Mouse (Mus musculus): ENCODE results near the gene Ip6k1.
A peak's percentile ranks its signal among the peaks of the same experiment; 100 is the strongest.

Ip6k1 gene

DNA sequence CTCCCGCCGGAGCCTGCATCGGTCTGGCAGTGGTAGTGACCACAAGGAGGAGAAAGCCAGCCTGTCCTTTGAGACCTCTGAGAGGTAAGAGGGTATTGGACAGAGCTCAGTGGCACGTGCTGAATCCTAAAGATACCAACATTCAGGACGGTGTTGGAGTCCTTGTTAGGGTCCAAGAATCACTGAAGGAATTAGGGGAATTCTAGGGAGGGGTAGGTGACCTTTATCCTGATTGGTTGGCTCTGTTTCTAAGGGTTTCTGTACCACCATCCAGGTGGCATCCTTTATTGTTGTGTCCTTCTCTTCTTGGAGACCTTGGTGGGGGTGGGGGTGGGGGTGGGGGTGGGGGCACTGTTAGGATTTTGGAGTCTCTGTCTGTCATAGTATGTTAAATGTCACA lies 29.8 kb downstream of the Ip6k1 start:
- no peak for DNase-seq (ENCODE audit: low spot score)

DNA sequence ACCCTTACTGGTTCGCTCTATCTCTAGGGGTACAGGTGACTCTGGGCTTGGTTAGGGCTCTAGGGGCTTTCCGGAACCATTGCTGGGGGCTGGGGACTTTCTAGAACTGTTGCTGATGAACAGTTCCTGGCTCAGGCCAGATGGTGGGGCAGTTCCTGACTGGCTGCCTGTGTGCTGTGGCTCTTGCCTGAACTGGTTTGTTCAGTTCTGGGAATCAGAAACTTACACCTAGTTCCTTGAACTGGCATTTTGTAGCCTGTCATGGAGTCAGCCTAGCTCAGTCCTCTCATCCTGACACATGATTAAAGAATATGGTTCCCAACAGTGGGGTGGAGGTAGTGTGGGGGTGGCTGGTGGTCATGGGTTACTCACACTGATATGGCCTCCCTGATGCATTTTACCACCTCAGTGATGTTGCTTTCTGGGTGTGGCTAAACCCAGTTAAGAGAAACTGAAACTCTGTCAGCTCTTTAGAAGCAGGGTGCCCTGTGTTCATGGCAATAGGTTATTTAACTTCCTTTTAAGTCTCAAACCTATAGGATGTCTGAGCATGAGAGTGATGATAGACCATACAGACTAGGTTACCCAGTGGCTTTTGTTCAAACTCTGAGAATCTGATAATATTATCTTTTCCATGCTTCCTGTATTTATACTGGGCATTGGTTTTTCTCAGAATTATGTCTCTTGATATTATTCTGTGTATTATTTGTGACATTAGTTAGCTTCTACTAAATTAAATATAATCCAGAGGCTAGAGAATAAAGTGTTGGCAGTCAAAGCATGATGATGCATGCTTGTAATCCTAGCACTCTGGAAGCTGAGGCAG lies 33.2 kb downstream of the Ip6k1 start:
- peak; percentile 45 for DNase-seq (ENCODE audit: low spot score)

DNA sequence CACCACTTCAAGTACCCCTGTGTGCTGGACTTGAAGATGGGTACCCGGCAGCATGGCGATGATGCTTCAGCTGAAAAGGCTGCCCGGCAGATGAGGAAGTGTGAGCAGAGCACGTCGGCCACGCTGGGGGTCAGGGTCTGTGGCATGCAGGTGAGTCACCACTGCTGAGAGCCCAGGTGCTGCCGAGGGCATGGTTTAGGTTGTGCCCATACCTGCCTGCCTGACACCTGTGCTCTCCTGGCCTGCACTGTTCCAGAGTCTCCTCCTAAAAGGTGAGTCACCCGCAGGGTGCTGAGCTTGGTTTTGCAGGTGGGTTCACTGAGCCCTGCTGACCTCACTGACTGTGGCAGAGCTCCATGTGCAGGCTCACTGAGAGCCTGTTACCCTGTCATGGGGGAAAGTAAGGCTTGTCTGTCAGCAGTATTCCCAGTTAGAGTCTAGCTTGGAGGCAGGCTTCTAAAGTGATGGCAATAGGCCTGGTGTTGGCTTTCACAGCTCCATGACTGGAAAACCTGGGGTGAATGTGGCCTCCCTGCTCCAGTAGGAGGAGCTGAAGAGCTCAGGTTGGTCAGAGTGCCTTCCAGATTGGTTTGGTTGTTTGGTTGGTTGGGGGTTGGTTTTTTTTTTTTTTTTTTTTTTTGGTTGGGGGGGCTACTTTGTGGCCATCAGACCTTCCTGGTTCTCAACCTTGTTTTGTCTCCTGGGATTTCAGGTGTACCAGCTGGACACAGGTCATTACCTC lies 42.6 kb downstream of the Ip6k1 start:
- no peak for DNase-seq (ENCODE audit: low spot score)

DNA sequence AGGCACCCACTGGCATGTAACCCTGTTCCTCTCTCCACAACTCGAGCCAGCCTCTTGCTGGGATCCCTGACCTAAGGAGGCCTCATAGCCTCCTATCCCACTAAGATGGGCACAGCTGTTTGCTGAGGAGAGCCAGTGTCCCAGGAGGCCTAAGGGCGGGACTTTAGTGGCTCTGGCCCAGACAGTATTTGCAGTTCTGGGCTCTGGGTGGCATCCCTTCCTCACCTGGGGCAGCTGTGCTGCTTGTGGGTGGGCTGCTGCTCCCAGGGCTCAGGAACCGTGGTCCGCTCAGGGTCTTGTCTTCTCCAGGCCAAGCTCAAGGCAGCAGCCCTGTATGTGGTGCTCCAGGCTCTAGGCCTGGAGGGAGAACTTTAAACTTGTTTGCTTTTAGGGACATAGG lies 44.3 kb downstream of the Ip6k1 start:
- no peak for DNase-seq (ENCODE audit: low spot score)

DNA sequence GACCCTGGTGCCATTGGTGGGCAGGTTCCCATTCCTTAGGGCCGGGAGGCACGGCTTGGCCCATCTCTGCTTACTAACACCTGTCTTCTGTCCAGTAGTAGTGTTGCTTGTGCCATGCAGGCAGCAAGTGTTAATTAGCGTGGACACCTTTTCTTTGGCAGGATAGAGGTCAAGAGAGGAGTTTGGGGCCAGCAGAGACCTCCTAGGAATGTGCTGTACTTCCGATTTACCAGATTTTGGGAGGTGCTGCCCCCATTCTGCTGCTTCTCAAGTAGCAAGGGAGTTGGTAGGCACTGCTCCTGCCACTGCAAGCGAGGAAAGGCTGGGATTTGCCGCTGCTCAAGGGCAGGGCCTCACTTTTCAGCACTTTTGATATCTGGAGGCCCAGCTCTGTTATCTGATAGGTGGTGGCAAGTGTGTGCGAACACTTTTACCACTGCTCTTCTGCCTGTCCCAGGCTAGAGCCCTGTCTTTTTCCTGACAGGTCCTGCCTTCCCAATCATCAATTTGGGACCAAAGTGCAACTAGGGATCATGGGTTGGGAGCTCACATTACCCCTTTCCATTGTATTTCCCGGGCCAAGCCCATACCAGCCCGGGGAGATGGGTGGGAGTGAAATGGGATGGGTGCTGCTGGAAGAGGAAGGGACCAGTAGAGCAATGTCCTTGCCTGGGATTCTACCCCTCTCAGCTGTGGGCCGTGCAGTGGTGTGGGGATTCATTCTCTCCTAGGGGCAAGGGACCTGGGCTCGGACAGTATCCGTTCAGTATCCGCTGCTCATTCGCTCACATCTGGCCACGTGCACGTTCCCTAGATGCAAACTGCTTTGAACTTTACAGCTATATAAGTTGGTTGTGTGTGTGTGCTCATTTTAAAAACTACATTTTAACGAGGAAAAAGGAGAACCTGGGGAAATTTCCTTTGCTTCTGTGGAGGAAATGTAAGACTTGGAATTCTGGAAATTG lies 45.6 kb downstream of the Ip6k1 start:
- DNase-seq (ENCODE audit: low spot score) = no peak

DNA sequence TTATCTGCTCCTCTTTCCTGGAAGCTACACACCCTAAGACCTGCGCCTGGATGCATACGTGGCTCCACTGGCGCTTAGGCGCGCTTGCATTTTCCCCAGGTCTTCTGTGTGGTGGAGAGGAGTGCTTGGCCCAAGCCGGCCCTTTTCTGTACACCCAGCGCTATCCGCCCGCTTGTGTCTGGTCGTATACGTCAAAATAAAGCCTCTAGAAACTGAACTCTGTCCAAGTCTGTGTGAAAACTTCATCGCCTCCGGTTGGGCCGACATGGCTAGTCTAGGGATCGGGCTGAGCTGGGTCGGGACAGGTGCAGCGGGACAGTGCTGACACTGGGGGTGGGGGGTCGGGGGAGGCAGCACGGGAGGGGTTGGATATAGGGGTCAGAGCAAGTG lies 46.3 kb downstream of the Ip6k1 start:
- no peak for DNase-seq (ENCODE audit: low spot score)

DNA sequence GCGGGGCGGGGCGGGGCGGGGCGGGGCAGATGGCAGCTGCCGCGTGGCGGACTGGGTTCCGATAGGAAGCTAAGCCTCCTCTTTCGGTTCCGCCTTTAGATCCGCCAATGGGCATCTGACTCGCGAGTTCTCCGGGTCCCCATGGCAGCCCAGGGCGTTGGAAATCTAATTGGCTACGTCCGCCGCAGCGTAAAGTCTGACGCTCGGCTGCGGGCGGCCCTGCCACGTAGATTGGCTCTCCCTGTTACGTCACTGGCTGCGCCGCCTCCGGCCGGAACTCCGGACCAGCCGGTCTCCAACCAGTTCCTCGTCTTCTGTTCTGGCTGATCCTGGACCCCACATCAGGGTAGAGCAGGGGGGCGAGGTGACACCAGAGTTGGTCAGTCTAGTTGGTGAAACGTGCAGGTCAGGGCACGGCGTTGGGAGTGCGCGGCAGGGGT lies 46.7 kb downstream of the Ip6k1 start, which contains the start of gene Gmppb:
Gene Gmppb (plus strand): TSS at position 227 of the 440 bp plus-strand sequence.
- peak; percentile 97 for DNase-seq (ENCODE audit: low spot score)

DNA sequence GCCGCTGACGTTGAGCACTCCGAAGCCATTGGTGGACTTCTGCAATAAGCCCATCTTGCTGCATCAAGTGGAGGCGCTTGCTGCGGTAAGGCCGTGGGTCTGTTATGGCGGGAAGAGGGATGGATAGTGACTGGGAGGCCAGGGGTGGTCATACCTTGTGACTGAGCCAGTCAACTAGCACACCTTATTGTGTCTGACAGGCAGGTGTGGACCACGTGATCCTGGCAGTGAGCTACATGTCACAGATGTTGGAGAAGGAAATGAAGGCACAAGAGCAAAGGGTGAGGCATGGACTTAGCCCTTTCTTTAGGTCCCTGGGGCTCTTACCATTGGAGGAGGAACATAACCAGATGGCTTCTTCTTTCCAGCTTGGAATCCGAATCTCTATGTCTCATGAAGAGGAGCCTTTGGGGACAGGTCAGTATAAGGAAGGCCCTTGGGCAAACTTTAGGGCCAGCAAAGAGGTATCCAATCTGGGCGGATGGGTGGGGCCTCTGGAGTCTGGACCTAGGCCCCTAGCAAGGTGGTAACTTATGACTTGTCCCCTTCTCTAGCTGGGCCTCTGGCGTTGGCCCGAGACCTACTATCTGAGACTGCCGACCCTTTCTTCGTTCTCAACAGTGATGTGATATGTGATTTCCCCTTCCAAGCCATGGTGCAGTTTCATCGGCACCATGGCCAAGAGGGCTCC lies 47.4 kb downstream of the Ip6k1 start:
- DNase-seq (ENCODE audit: low spot score) = no peak

DNA sequence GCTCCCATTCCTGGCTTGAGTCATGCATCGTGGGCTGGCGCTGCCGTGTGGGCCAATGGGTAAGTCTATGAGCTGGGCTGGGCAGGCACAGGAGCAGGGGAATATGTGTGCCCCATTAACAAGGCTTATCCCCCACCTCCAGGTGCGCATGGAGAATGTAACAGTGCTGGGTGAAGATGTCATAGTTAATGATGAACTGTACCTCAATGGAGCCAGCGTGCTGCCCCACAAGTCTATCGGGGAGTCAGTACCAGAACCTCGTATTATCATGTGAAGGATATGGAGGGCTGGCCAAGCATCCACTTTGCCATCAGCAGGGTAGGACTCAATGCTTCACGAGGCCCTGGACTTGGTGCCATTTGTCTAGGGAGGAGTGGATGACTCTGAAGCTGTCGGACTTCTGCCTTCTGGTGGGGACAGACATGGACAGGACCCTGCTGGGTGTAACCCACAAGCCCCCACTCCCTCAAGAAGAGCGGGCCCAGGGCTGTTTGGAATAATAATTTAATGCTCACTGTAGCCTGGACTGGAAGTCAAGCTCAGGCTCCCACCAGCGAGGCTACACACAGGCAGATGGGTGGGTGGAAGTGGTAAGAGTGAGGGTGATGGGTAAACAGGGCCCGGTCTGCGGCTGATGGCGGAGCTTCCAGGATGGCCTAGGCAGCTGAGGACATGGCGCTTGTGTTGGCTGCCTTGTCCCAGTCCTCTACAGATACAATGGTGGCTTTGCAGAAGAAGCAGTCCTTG lies 49.1 kb downstream of the Ip6k1 start:
- DNase-seq (ENCODE audit: low spot score) = no peak

DNA sequence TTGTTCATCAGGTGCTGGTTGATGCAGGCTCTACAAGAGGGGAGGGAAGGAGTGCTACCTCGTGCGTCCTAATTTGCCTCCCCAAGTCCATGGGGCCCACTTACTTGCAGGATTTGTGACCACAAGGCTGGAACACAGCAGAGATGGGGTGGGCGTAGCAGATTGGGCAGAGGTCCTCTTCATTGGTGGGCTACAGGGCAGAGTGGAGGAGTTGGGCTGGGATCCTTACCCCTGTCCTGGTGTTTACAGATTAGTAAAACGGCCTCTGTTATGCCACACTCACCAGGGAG lies 49.6 kb downstream of the Ip6k1 start:
- no peak for DNase-seq (ENCODE audit: low spot score)

DNA sequence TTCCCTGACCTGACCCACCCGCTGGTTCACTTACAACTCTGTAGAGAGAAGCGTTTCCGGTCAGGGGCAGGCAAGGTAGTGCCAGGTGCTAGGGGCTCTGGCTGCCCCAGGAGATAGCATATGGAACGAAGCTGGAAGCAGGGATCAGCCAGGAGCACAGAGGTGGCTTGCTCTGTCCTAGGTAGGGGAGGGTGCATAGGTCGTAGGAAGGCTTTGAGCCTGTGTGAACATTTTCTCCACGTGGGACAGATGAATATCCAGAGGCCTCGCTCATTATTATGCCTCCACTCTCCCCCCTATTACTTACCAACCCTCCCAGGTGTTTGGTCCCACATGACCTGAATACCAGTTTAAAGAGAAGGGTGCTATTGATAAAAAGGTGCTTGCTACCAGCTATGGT lies 50.1 kb downstream of the Ip6k1 start:
- DNase-seq (ENCODE audit: low spot score) = no peak

DNA sequence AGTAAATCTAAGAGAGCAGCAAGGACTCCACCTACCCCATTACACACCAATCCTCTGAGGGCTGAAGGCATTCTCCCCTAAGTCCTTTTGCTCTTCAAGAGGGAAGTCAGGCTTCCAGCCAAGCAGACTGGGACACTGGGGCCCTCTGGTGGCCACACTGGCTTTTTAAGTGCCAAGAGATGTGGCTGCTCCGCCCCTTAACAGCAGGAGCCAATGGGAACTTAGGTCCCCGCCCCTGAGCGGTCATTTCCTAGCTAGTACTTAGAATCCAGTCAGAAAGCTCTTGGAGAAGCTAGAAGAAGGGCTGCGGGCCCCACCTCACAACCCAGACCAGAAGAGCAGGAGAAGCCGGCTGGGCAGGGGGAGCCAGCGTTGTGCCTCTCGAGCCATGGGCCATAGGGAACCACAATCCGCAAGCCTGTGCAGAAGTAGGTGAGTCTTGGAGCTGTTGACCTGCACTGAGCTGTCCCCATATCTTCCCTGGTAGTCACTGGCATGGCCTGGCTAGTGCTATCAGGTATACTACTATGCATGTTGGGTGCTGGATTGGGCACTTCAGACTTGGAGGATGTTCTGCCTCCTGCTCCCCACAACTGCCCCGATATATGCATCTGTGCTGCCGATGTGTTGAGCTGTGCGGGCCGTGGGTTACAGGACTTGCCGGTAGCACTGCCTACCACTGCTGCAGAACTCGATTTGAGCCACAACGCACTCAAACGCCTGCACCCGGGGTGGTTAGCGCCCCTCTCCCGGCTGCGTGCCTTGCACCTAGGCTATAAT lies 50.8 kb downstream of the Ip6k1 start, which contains the start of gene Amigo3:
Gene Amigo3 (plus strand): TSS at position 275 of the 780 bp plus-strand sequence.
- DNase-seq (ENCODE audit: low spot score) = peak; percentile 98

DNA sequence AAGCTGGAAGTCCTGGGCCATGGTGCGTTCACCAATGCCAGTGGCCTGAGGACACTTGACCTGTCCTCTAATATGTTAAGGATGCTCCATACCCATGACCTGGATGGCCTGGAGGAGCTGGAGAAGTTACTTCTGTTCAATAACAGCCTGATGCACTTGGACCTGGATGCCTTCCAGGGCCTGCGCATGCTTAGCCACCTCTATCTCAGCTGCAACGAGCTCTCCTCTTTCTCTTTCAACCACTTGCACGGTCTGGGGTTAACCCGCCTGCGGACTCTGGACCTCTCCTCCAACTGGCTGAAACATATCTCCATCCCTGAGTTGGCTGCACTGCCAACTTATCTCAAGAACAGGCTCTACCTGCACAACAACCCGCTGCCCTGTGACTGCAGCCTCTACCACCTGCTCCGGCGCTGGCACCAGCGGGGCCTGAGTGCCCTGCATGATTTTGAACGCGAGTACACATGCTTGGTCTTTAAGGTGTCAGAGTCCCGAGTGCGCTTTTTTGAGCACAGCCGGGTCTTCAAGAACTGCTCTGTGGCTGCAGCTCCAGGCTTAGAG lies 51.4 kb downstream of the Ip6k1 start:
- DNase-seq (ENCODE audit: low spot score) = no peak

DNA sequence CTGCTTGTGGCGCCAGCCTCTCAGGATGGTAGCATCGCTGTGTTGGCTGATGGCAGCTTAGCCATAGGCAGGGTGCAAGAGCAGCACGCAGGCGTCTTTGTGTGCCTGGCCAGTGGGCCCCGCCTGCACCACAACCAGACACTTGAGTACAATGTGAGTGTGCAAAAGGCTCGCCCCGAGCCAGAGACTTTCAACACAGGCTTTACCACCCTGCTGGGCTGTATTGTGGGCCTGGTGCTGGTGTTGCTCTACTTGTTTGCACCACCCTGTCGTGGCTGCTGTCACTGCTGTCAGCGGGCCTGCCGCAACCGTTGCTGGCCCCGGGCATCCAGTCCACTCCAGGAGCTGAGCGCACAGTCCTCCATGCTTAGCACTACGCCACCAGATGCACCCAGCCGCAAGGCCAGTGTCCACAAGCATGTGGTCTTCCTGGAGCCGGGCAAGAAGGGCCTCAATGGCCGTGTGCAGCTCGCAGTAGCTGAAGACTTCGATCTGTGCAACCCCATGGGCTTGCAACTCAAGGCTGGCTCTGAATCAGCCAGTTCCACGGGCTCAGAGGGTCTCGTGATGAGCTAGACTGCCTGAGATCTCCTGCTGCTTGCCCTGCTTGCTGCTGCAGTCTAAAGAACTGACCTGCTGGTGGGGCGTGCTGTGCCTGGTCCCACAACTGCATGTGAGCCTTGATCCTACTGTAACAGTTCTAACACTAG lies 52.2 kb downstream of the Ip6k1 start:
- DNase-seq (ENCODE audit: low spot score) = no peak

DNA sequence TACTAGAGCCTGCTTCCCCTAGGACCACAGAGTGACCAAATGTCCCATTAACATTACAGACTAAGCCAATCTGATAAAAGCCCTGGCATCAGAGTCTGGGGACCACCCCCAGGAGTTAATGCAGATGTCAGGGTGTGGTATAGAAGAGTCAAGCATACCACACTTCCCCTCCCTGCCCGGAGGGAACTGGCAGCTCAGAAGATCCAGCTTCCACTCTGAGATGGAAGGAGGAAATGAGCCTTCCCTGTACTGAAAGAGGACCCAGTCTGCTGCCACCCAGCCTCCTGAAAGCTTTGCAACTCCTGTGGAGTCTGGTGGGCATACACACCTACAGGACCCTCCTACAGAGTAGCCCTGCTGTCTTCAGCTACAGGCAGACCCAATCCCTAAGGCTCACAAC lies 52.8 kb downstream of the Ip6k1 start:
- DNase-seq (ENCODE audit: low spot score) = no peak

DNA sequence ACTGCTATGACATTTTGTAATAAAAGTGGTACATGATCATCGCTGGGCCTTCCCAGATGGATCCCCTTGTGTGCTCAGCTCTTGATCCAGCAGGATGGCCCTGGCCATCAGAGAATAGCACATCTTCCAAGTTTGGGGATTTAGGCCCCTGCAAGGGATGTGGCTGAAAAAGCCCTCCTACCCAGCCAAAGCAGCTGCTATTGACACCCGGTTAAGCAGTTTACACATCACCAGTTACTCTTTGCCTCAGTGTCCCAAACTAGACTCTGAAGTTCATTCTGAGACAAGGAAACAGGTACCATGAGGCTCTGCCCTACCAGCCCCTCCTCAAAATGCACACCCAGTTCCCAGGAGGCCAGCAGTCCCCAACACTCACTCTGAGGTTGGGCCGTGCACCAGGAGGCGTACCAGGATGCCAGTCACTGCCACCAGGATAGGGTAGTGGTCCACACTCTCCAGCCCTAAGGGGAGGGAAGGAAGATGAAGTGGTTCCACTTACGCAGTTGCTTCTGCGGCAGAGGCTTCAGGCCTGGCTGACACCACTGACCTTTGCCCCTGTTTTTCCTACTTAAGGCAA lies 53.4 kb downstream of the Ip6k1 start:
- DNase-seq (ENCODE audit: low spot score) = no peak

DNA sequence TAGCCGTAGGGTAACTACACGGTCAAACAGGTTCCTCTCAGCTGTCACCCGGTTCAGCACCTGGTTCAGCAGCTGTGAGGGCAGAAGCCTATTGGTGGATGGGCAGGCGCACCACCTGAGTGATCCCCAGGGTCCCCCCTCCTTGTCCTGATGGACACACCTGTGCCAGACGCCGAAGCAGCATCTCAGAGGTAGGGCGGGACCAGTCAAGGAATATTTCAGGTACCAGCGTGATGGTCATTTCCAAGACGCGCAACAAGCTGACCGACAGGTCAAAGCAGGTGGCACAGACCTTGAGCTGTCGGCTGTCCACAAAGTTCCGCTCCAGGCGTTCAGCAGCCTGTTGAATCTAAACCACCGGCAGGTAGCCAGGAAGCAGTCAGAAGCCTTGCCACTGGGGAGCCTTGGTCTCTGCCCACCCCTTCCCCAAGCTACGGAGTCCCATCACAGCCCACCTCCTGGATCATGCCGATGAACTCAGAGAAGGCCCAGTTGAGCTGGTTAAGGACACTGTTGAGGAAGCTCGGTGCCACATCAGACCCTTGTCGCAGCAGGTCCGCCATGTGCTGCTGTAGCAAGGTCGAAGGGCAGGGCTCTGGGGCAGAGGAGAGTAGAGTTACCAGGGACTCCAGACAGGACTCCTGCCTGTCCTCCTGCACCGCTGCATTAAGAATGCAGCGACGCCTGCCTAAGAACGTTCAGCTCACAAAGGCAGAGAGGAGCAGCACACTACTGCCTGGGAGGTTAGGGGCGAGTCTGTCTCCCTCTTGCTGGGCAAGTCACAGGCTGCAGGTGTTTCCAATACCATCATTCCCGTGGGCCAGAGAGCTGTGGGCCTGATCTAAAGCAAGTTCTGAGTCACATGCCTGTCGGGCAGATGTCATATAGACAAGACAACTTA lies 54.3 kb downstream of the Ip6k1 start:
- DNase-seq (ENCODE audit: low spot score) = no peak

DNA sequence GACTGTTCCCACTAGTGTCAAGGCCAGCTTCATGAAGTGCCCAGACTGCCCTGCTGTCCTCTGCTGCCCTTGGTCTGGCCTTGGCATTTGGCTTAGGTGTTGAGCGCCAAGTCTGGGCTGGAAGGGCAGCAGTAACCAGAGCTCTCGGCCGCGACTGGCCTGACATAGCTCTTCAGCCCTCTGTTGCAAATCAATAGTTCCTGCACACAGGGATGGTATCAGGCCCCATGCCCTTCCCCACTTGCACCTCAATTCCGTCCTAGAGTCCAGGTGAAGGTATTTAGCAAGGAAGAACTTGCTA lies 54.9 kb downstream of the Ip6k1 start:
- DNase-seq (ENCODE audit: low spot score) = no peak

Data from urinary bladder, postnatal 14 days (tissue).